Mouse (Mus musculus): Measurements from ENCODE around the gene Dnajb6. TPM values are rescaled to one million over a fixed set of nuclear protein-coding genes. Genes with fewer than 3 reads are reported as not detected.
"Not testable (repeated sequence)": the region's sequence is repeated elsewhere in the genome, so short reads cannot be mapped to it uniquely, and the experiment has no call there.

Dnajb6 gene
- total and polyA plus RNA-seq, 3 experiments: 108 to 147 (median 128) TPM

GRCm38 (mm10) chr5:29782261-29782660 lies 46.8 kb downstream of the Dnajb6 start:
- Histone ChIP-seq H3K4me1 (ENCODE audit: insufficient read depth, low read depth, low read length) (no peaks in the 10 kb centered on the region), H3K4me3 (ENCODE audit: low read depth, low read length) (no peak overlapping the region), H3K9me3 (replicated peaks) (no peaks in the 10 kb centered on the region), H3K36me3 (replicated peaks) (peaks cover 79% of the 10 kb centered on the region), H3K27me3 (ENCODE audit: insufficient read depth, low read length) (no peaks in the 10 kb centered on the region)
- TF ChIP-seq GATA1 (IDR thresholded peaks at IDR 0.05; ENCODE audit: borderline replicate concordance, low read length) (no peak), GATA2 (IDR thresholded peaks at IDR 0.05; ENCODE audit: borderline replicate concordance, low read depth, low read length) (no peak), TAL1 (conservative IDR thresholded peaks at IDR 0.05; ENCODE audit: low read depth, low read length) (no peak), CTCF (IDR thresholded peaks at IDR 0.05; ENCODE audit: low read depth, low read length) (no peak)
- DNase-seq (ENCODE audit: low spot score) (no peak), ATAC-seq (ENCODE audit: extremely low read depth, insufficient number of reproducible peaks, low FRiP score, poor library complexity, severe bottlenecking) (no peak)

- not testable (repeated sequence) for H3K27me3 ChIP-seq (ENCODE audit: insufficient read depth, low read length); H3K4me1 ChIP-seq (ENCODE audit: insufficient read depth, low read depth, low read length); ATAC-seq (ENCODE audit: extremely low read depth, insufficient number of reproducible peaks, low FRiP score, poor library complexity, severe bottlenecking); H3K9me3 ChIP-seq (replicated peaks); H3K4me3 ChIP-seq (ENCODE audit: low read depth, low read length); DNase-seq (ENCODE audit: low spot score)
- H3K36me3 ChIP-seq (replicated peaks): peaks cover 69% of the 10 kb centered on the region
Measured at GRCm38 (mm10) chr5:29784906-29785305, 49.4 kb downstream of the Dnajb6 start.

DNA sequence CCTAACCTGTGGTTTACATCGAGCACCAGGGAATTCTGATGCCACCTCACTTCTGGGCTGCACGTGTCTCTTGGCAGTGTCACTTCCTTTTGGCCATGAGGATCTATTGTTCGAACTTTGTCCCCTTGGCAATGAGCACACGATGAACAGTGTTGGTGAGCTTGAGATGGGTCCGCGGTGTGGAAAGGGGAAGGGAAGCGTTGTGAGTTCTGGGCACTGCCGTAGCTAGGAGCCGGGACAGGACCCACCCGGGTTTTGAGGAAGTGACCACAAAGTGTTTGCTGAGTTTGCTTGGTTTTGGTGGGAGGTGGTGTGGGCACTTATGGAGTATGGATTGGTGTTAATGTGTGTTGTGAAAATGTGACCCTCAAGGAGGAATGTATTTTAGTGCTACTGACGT lies 50.5 kb downstream of the Dnajb6 start:
- not testable (repeated sequence) for H3K4me3 ChIP-seq (ENCODE audit: low read depth, low read length); H3K4me1 ChIP-seq (ENCODE audit: insufficient read depth, low read depth, low read length); H3K27me3 ChIP-seq (ENCODE audit: insufficient read depth, low read length); H3K9me3 ChIP-seq (replicated peaks); ATAC-seq (ENCODE audit: extremely low read depth, insufficient number of reproducible peaks, low FRiP score, poor library complexity, severe bottlenecking); DNase-seq (ENCODE audit: low spot score)
- H3K36me3 ChIP-seq (replicated peaks): peaks cover 65% of the 10 kb centered on the region

DNA sequence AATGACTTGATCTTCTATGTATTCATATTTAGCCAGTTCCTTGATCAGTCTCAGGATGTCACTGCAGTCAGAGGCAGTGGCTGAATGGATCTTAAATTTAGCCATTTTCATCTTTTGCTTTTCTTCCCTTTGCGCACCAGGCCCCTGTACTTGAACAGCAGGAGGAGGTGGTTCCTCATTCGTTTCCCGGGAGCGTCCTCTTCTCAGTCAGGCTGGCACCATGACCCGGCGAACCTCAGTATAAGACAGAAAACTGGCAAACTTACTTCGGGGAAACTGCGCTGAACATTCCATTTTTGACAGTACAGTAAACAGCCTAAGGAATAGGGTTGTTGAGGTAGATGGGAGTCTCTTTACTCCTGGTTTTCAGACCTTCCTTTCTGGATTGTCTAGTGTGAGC lies 59.4 kb downstream of the Dnajb6 start:
- DNase-seq (ENCODE audit: low spot score); ATAC-seq (ENCODE audit: extremely low read depth, insufficient number of reproducible peaks, low FRiP score, poor library complexity, severe bottlenecking); H3K9me3 ChIP-seq (replicated peaks); H3K27me3 ChIP-seq (ENCODE audit: insufficient read depth, low read length); H3K4me3 ChIP-seq (ENCODE audit: low read depth, low read length); H3K4me1 ChIP-seq (ENCODE audit: insufficient read depth, low read depth, low read length): not testable (repeated sequence)
- H3K36me3 ChIP-seq (replicated peaks): peaks cover 16% of the 10 kb centered on the region

DNA sequence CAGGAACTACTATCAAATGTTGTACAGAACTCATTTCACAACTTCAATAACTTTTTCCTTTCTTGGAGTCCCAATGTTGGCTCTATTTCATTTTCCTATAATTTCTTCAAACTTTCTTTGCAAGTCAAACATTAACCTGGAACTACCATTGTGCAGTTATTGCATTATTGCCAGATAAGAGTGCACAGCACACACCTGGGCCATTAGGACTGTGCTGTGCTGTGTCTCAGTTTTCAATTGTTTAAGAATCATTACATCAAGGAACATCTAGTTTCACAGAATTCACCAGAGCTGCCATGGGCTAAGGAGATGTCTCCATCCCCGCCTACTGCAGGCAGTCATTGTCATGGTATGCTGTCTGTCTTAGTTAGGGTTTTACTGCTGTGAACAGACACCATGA lies 73.5 kb downstream of the Dnajb6 start:
- TF ChIP-seq GATA2 (IDR thresholded peaks at IDR 0.05; ENCODE audit: borderline replicate concordance, low read depth, low read length) (no peak), GATA1 (IDR thresholded peaks at IDR 0.05; ENCODE audit: borderline replicate concordance, low read length) (no peak), CTCF (IDR thresholded peaks at IDR 0.05; ENCODE audit: low read depth, low read length) (no peak), POLR2AphosphoS5 (IDR thresholded peaks at IDR 0.05; ENCODE audit: insufficient replicate concordance, low read depth, low read length) (no peak), TAL1 (conservative IDR thresholded peaks at IDR 0.05; ENCODE audit: low read depth, low read length) (no peak)
- Histone ChIP-seq H3K9me3 (replicated peaks) (no peaks in the 10 kb centered on the region), H3K4me1 (ENCODE audit: insufficient read depth, low read depth, low read length) (no peaks in the 10 kb centered on the region), H3K27me3 (ENCODE audit: insufficient read depth, low read length) (peaks cover 8% of the 10 kb centered on the region; the same call in 1 of the 2 replicates), H3K4me3 (ENCODE audit: low read depth, low read length) (no peak overlapping the region), H3K36me3 (replicated peaks) (no peaks in the 10 kb centered on the region)
- no peak for DNase-seq (ENCODE audit: low spot score)
- ATAC-seq (ENCODE audit: extremely low read depth, insufficient number of reproducible peaks, low FRiP score, poor library complexity, severe bottlenecking): no peak

GRCm38 (mm10) chr5:29811377-29811921 lies 76.0 kb downstream of the Dnajb6 start:
- not testable (repeated sequence) for H3K4me3 ChIP-seq (ENCODE audit: low read depth, low read length); H3K9me3 ChIP-seq (replicated peaks); ATAC-seq (ENCODE audit: extremely low read depth, insufficient number of reproducible peaks, low FRiP score, poor library complexity, severe bottlenecking); H3K4me1 ChIP-seq (ENCODE audit: insufficient read depth, low read depth, low read length); DNase-seq (ENCODE audit: low spot score); H3K36me3 ChIP-seq (replicated peaks)
- peaks cover 10% of the 10 kb centered on the region; the same call in 1 of the 2 replicates for H3K27me3 ChIP-seq (ENCODE audit: insufficient read depth, low read length)

DNA sequence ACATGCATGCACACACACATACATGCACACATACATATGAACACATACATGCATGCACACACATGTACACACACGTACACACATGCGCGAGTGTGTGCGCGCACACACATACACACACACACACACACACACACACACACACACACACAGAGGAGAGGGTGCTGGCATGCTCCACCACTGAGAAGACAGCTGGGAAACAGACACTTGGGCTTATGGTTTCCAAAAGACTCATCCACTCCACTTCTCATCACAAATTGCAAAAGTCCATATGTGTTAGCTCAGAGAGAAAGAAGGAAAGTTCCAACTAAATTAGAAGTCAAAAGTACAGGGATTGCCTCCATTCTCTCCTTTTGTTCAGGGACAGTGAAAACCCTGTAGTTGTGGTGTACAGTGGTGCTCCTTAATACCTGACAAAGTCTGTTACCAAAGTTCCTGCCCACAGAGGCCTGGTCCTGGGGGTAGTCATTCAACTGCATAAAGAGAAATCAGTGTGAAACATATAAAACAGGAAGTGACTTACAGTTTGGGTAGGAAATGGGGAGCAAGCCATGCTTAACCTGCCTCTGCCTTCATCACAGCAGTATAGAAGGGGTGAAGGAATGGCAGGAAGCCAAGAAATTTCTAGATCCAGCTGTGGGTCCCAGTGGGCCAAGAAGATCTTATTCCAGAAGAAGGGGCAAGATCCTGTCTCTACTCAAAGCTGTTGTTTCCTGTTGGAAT lies 81.2 kb downstream of the Dnajb6 start:
- Histone ChIP-seq H3K9me3 (replicated peaks) (peaks cover 3% of the 10 kb centered on the region), H3K4me3 (ENCODE audit: low read depth, low read length) (no peak overlapping the region), H3K36me3 (replicated peaks) (no peaks in the 10 kb centered on the region), H3K4me1 (ENCODE audit: insufficient read depth, low read depth, low read length) (no peaks in the 10 kb centered on the region), H3K27me3 (ENCODE audit: insufficient read depth, low read length) (peaks cover 3% of the 10 kb centered on the region; the same call in 1 of the 2 replicates)
- DNase-seq (ENCODE audit: low spot score) (no peak), ATAC-seq (ENCODE audit: extremely low read depth, insufficient number of reproducible peaks, low FRiP score, poor library complexity, severe bottlenecking) (no peak)
- TF ChIP-seq TAL1 (conservative IDR thresholded peaks at IDR 0.05; ENCODE audit: low read depth, low read length) (no peak), POLR2AphosphoS5 (IDR thresholded peaks at IDR 0.05; ENCODE audit: insufficient replicate concordance, low read depth, low read length) (no peak), GATA2 (IDR thresholded peaks at IDR 0.05; ENCODE audit: borderline replicate concordance, low read depth, low read length) (no peak), GATA1 (IDR thresholded peaks at IDR 0.05; ENCODE audit: borderline replicate concordance, low read length) (no peak), CTCF (IDR thresholded peaks at IDR 0.05; ENCODE audit: low read depth, low read length) (no peak)
